Mouse (Mus musculus) cortical plate, adult 2 months (tissue): ENCODE data around the gene Top1.

Source experiments
- CTCF ChIP-seq: fragments of 200-500 bp; IDR thresholded peaks from 2 replicates; pipeline ENCODE4 v1.5.1; 2011; ENCODE audit warnings: mild to moderate bottlenecking, control low read depth, low read length; ENCODE audit not compliant: insufficient read depth; ENCODE audit errors: extremely low read depth
- POLR2A ChIP-seq: fragments of 200-500 bp; IDR thresholded peaks from 2 replicates; pipeline ENCODE4 v1.6.1; 2011; ENCODE audit warnings: mild to moderate bottlenecking, low read length, control low read depth; ENCODE audit not compliant: insufficient read depth; ENCODE audit errors: extremely low read depth

- TF ChIP-seq POLR2A (no peak), CTCF (no peak)
Observed at GRCm38 (mm10) chr2:160649072-160649471, 3.4 kb downstream of the Top1 start.
